Mouse (Mus musculus): ENCODE measurements around the gene Eif3c.

Gene Eif3c

GRCm38 (mm10) chr7:126554796-126555195, 11.4 kb downstream of the Eif3c start:
- peak; percentile 17 for DNase-seq (ENCODE audit: low read depth, low spot score)

GRCm38 (mm10) chr7:126545631-126546030, 20.6 kb downstream of the Eif3c start:
- no peak for DNase-seq (ENCODE audit: low read depth, low spot score)

DNA sequence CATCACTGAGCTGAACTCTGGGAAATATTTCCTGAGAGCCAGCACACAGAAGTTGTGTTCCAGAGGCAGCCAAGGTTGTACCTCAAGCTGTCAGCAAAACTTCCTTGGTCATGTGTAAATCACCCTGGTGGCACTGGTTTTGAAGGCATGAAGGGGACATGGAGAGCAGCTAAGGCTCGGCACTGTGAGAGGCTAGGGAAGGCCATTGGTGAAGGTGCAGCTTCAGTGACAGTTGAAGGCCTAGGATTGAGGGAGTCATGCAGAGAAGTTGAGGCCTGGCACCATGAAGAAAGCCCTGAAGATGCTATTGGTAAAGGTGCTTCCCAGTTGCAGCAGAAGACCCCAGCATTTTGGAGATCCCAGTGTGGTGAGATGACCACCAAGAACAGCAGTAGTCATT, 24.6 kb downstream of the Eif3c start:
- no peak for DNase-seq (ENCODE audit: low read depth, low spot score)

DNA sequence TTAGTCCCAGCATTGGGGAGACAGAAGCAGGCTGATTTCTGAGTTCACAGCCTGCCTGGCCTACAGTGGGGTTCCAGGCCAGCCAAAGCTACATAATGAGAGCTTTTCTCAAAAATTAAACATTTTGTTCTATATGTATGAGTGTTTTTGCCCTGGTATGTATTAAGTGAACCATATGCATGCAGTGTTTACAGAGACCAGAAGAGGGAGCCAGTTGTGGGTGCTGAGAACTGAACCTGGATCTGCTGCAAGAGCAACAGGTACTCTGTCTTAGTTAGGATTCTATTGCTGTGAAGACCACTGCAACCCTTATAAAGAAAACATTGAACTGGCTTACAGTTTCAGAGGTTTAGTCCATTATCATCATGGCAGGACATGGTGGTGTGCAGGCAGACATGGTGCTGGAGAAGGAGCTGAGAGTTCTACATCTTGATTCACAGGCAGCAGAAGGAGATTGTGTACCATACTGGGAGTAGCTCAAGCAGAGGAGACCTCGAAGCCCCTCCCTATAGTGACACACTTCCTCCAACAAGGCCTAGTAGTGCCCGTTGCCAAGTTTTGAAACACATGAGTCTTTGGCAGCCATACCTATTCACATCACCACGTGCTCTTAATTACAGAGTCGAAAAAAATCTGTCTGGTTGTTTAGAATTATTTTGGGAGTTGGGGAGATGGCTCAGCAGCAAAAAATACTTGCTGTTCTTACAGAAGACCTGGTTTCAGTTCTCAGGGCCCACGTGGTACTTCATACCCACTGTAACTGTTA, 28.2 kb downstream of the Eif3c start:
- peak; percentile 55 for DNase-seq (ENCODE audit: low read depth, low spot score)

- no peak for DNase-seq (ENCODE audit: low read depth, low spot score)
Measured at GRCm38 (mm10) chr7:126536466-126536865, 29.7 kb downstream of the Eif3c start.

DNA sequence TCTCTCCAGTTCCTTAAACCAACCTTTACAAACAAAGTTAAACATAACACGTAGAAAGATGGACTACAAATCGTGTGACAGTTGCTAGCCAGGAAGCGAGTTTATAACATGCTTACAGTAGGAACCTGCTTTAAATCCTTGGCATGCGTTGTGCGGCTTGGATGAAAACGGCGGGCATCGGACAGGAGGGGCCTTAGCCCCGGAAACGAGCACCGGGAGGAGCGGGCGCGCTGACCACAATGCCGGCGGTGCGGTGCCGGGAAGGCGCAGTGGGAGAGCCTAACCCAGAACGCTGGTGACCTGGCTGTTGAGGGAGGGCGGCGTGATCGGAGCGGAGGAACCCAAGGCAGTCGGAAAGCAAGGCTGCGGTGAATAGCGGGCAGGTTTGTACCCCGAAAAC, 30.4 kb downstream of the Eif3c start:
- DNase-seq (ENCODE audit: low read depth, low spot score) = no peak

- peak; percentile 52 for DNase-seq (ENCODE audit: low read depth, low spot score)
Measured at GRCm38 (mm10) chr7:126533434-126533833, 32.8 kb downstream of the Eif3c start.

DNA sequence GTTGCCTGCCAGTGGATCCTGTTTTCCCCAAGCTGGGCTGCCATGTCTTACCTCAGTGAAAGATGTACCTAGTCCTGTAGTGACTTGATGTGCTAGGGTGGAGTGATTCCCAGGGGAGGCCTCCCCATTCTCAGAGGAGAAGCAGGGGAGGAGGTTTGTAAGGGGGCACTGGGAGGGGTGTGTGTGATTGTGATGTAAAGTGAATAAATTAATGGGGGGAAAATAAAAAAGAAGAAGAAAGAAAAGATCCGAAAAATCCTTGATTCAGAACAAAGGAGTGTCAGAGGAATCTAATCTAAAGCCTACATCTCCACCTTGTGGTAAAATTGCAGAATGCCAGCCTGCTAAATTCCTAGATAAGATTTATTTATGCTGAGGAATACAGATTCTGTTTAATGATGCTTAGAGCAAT, 38.0 kb downstream of the Eif3c start:
- DNase-seq (ENCODE audit: low read depth, low spot score) = peak; percentile 59

DNA sequence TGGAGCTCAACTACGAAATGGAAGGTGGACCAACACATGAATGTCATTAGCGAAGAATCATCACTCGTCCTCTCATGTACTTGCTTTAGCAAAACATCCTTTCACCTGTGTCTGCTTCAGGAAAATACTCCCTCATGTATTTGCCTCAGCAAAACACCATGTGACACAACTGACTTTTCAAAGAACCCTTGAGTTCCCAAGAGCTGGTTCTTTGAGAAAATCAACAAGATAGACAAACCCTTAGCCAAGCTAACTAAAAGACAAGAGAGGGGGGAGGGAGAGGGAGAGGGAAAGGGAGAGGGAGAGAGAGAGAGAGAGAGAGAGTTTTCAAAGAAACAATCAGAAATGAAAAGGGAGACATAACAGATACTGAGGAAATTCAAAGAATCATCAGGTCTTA, 42.9 kb downstream of the Eif3c start:
- DNase-seq (ENCODE audit: low read depth, low spot score) = no peak

DNA sequence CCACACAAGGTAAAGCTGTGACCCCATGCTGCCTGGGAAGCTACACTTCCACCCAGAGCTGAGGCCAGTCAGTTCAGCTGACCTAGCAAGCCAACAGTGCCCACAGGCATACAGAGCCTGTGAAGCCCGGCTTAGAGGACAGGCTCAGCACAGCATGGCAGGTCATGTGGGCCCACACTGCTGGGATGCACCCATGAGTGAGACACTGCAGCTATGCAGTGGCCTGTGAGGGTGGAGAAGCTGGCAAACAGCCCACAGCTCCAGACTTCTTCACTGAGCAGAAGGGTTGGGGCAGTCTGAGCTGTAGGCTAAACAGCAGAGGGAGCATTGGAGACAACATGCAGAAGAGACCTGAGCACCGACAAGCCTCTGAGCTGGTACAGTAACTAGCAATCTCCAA, 46.7 kb downstream of the Eif3c start:
- DNase-seq (ENCODE audit: low read depth, low spot score) = no peak

DNA sequence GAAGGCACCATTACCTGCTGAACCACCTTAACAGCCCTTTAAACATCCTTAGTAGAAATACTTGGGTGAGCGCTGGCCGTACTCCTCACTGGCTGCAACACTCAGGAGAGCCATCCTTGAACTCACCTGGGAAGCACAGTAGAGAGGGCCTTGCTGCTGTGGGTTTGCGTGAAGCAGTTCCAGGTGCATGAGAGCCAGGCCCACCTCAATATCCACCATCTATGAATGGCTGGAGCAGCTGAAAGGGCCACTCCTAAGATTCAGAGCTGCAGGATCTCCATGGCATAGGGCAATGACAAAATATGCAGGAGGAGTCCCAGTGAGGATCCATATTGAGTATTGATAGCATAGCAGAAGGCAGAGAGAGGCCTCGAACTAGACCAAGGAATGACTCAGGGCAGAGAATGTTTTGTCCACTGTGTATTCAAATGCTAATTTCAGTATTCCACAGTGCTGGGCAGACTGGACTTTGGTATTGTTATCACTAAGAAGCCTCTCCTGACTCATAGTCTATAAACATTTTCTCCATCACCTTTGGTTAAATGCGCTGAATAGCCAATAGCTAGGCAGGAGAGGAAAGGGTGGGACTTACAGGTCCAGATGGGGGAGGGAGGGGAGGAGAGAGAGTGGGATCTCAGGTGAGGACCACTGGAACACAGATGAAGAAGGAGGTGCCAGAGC, 47.8 kb downstream of the Eif3c start:
- DNase-seq (ENCODE audit: low read depth, low spot score) = no peak

- DNase-seq (ENCODE audit: low read depth, low spot score) = no peak
Measured at GRCm38 (mm10) chr7:126511287-126511686, 54.9 kb downstream of the Eif3c start.

DNA sequence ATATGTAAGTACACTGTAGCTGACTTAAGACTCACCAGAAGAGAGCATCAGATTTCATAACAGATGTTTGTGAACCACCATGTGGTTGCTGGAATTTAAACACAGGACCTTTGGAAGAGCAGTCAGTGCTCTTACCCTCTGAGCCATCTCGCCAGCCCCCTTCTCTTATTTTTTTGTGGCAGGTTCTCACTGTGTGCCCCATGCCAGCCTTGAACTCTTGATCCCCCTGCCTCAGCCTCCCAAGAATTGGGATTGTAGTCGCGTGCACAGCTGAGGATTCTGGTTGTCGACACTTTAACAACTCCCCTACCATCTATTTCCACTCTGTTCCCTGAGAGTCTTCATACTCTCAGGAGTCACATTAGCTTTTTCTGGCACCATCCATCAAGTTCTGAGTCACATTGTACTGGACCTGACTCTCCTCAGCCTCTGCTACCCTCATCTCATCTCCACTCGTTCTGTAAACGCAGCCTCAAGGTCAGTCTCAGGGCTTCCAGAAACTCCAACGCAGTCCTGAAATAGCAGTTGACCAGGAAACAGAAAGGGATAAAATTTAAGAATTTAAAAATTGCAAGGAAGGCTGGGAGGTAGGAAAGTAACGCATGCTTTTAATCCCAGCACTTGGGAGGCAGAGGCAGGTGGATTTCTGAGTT, 59.0 kb downstream of the Eif3c start:
- no peak for DNase-seq (ENCODE audit: low read depth, low spot score)

DNA sequence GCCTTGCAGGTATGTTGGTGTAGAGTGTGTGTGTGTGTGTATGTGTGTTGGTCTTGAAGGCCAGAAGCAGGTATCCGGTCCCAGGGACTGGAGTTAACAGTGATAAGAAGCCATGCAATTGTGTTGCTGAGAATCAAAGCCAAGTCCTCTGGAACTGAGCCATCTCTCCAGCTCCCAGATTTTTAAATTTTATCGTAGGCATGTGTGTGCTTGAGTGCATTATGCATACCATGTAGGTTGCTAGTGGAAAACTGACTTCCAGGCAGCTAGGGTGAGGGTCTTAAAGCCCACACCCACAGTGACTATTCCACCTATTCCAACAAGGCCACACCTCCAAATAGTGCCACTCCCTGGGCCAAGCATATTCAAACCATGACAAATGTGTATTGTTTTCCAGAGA, 61.3 kb downstream of the Eif3c start:
- DNase-seq (ENCODE audit: low read depth, low spot score) = no peak

DNA sequence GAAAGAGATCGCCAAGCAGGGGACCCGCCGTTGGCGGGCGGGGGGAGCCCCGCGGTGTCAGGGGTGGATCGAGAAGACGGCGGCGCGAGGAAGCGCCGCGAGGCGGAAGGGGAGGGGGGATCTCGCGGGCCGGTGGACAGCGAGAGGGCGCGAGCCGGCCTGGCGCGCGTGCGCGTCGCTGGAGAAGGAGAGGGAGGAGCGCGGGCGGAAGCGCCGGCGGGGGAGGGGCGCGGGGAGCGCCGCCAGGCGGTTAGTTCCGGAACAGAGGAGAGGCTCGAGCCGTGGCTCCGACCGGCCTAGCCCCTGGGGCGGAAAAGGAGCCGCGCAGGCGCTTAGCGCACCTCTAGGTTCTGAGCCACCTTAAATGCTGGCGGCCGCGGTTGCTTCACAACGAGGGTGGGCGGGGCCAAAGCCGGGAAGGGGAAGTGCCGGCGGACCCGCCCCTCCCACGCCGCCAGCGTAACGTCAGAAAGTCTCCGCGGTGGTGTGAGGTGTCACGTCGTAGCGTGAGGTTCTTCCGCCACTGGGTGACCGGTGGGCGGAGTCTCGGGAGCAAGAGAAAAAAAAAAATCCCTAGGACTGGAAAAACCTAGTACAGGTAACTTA, 62.8 kb downstream of the Eif3c start, which contains the start of gene Atxn2l:
TSS of gene Atxn2l (minus strand) at position 165 of the 606 bp plus-strand sequence.
- DNase-seq (ENCODE audit: low read depth, low spot score) = peak; percentile 100

GRCm38 (mm10) chr7:126502751-126503150, 63.5 kb downstream of the Eif3c start:
- no peak for DNase-seq (ENCODE audit: low read depth, low spot score)

DNA sequence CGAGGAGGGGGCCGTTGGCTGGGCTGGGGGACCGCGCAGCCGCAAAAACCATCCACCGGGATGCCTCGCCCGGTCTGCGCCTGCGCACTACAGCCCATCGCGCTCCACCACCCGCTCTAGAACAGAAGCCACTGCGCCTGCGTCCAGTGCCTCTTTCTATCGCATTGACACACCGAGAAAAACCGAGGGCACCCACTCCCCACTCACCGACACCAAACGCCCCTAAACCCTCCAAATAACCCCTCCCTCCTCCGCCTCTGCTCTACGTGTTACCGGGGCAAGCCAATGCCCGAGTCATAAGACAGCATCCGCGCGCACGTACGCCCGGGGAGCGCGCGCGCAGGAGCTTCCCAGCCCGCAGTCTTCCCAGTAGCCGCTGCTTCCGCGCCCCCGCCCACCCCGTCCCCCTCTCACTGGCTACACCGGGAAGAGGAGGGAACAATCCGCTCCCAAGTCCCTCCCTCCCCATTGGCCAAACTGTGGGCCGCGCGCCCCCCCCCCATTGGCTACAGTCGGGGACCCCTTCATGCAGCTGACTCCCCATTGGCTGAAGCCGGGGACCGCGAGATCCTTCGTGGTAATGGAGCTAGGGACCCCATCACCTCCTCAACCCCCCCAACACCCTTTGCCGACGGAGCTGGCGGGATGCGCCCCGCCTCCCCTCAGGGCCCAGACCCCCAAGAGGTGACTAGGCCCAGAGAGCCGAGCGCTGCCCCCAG, 64.0 kb downstream of the Eif3c start:
- peak; percentile 99 for DNase-seq (ENCODE audit: low read depth, low spot score)

GRCm38 (mm10) chr7:126501684-126502022, 64.6 kb downstream of the Eif3c start:
- no peak for DNase-seq (ENCODE audit: low read depth, low spot score)

GRCm38 (mm10) chr7:126499416-126499815, 66.8 kb downstream of the Eif3c start:
- DNase-seq (ENCODE audit: low read depth, low spot score) = no peak

GRCm38 (mm10) chr7:126497966-126498365, 68.2 kb downstream of the Eif3c start:
- no peak for DNase-seq (ENCODE audit: low read depth, low spot score)

DNA sequence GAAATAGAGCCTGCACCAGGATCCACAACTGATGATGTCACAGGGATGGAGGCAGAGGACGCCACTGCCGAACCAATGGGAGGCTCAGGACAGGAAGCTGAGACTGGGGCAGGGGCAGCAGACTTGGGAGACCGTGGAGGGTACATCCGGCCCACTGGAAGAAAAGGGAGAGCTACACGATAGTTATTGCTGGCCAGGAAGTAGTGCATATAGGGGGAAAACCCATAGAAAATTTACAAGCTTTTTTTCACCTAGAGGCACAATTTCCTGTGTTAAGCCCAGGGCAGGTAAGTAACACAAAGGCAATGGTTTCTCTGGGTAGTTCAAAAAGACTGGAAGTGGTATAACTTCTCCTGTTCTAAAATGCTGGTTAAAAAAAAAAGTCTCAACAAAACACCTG, 69.7 kb downstream of the Eif3c start:
- DNase-seq (ENCODE audit: low read depth, low spot score) = no peak
